Mouse (Mus musculus) olfactory bulb, adult 2 months (tissue): Measurements from ENCODE around the gene Adamts2. TPM values are rescaled to one million over a fixed set of nuclear protein-coding genes. Genes with fewer than 3 reads are reported as not detected.

Source experiments
- H3K27ac ChIP-seq: fragments of 200-500 bp; 2 replicates; pipeline ENCODE4 v1.5.1; 2012; ENCODE audit warnings: low read depth, low read length; ENCODE audit not compliant: insufficient read depth
- H3K4me1 ChIP-seq: fragments of 200-500 bp; 2 replicates; pipeline ENCODE4 v1.6.1; 2012; ENCODE audit warnings: low read length; ENCODE audit not compliant: control insufficient read depth, insufficient read depth
- H3K4me3 ChIP-seq: fragments of 200-500 bp; 2 replicates; pipeline ENCODE4 v1.5.1; 2012; ENCODE audit warnings: mild to moderate bottlenecking, low read depth, low read length, moderate library complexity; ENCODE audit not compliant: insufficient read depth
- CTCF ChIP-seq: fragments of 200-500 bp; IDR thresholded peaks from 2 replicates; pipeline ENCODE4 v1.5.1; 2012; ENCODE audit warnings: low read depth, mild to moderate bottlenecking, low read length, moderate library complexity; ENCODE audit not compliant: insufficient read depth
- POLR2A ChIP-seq: fragments of 200-500 bp; IDR thresholded peaks from 2 replicates; pipeline ENCODE4 v1.6.1; 2012; ENCODE audit warnings: mild to moderate bottlenecking, low read depth, low read length, moderate library complexity; ENCODE audit not compliant: insufficient read depth
- WGBS: fragments of 180-500 bp; shearing (Covaris S2); methylation state at CpG from one replicate; pipeline ENCODE4 v1.1.7; 2018; 5-methylcytosine and 5-hydroxymethylcytosine counted together
- polyA plus RNA-seq: library from polyadenylated mRNA; stranded (reverse); fragments of >200 nt; gene quantifications from 2 replicates; pipeline ENCODE4 v1.2.4, GENCODE M21; 2012; ENCODE audit warnings: low replicate concordance; ENCODE audit not compliant: missing spikeins, insufficient read depth, insufficient read length

Gene Adamts2
- polyA plus RNA-seq, 1 experiment: not detected

DNA sequence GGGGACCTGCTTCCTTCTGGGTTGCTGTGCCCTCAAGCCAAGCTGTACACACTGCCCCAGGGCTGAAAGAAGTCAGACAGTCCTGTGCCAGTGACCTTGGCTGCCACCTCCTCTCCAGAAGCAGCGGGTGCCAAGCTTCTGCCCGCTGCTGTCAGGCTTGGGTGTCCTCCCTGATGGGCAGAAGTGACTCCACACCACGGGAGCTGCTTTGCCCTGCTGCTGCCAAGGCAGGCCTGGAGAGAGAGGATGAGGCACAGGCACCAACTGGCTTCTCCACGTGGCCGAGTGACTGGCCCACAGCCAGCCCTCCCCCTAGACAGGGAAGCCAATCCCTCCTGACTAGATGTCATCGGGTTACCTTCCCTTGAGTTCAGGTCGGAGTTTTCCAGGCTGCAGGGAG is 71.0 kb downstream of the Adamts2 start:
- Histone ChIP-seq H3K4me3 (no peak overlapping the region), H3K27ac (no peak overlapping the region), H3K4me1 (peaks cover 4% of the 10 kb centered on the region; the same call in 1 of the 2 replicates)
- WGBS: 35% methylated on average over 7 of the region's 7 CpGs
- TF ChIP-seq CTCF (no peak), POLR2A (no peak)

DNA sequence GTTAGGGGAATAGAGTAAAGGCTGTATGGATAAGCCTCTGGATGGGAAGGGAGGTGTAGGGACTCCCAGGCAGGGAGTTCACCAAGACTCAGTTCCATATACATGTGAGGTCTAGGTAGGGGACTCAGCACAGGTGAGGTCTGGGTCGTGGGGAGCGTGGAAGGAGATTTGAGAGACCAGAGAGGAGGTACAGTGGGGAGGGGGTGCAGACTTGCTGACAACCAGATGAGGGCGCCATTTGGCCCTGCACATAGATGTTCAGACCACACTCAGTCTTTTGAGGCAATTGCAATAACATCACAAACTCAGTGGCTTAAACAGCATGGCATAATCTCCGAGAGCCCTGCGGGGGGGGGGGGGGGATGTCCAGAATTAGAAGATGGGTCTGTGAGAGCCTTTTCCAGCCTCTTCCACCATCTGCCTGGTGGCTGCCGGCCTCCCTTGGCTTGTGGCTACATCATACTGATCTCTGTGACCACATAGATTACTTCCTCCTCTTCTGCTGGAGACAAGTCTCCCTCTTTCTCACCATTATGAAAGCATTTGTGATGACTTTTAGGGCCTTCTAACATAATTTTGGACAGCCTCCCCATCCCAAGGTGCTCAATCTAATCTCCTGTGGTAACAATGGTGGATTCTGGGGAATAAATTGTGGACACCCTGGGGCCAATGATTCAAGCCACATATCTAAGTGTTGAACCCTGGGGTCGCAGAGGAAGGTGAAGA is 71.8 kb downstream of the Adamts2 start:
- WGBS: 69% methylated on average over 7 of the region's 7 CpGs
- TF ChIP-seq CTCF: no peak
- TF ChIP-seq POLR2A: no peak
- H3K4me3 ChIP-seq: no peak overlapping the region
- H3K27ac ChIP-seq: no peak overlapping the region
- peaks cover 4% of the 10 kb centered on the region; the same call in 1 of the 2 replicates for H3K4me1 ChIP-seq

DNA sequence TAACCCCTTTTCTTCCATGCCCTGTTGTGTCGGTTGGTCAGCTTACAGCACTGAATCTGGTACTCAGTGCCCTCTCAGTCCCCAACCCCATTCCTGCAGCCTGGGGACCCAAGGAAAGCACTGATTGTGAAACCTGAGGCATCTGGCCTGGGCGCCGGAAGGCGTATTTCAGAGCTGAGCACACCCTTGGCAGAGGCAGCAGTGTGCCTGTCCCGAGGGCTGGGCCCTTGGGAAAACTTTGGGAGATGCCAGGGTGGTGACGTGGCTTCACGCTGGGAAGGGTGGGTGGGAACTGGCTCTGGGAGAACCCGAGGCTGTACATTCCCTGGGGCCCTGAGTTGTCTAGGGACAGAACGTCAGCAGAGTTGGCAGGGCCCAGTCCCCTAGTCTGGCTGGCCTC is 72.5 kb downstream of the Adamts2 start:
- peaks cover 4% of the 10 kb centered on the region; the same call in 1 of the 2 replicates for H3K4me1 ChIP-seq
- no peak overlapping the region for H3K27ac ChIP-seq
- TF ChIP-seq CTCF: no peak
- TF ChIP-seq POLR2A: no peak
- WGBS: 58% methylated on average over 9 of the region's 9 CpGs
- H3K4me3 ChIP-seq: no peak overlapping the region

DNA sequence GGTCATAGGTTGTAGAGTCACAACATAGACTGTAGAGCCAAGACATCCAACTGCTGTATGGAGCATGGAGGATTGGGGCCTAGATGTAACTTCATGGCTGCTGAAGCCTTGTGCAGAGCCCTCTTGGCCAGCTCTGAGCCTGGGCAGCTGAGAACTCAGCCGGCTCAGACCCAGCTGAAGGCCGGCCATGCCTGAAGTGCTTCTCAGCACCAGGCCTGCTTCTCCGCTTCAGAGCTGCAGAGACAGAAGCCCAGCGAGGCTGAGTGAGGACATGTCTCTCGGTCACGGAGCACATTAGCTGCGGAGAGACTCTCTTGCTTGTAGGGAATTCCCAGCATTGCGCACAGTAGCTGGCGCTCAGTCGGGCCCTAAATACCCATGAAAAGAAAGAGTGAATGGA is 76.8 kb downstream of the Adamts2 start:
- WGBS: 86% methylated on average over 10 of the region's 10 CpGs
- Histone ChIP-seq H3K4me3 (no peak overlapping the region), H3K27ac (no peak overlapping the region), H3K4me1 (no peaks in the 10 kb centered on the region)
- no peak for TF ChIP-seq POLR2A
- TF ChIP-seq CTCF: no peak

DNA sequence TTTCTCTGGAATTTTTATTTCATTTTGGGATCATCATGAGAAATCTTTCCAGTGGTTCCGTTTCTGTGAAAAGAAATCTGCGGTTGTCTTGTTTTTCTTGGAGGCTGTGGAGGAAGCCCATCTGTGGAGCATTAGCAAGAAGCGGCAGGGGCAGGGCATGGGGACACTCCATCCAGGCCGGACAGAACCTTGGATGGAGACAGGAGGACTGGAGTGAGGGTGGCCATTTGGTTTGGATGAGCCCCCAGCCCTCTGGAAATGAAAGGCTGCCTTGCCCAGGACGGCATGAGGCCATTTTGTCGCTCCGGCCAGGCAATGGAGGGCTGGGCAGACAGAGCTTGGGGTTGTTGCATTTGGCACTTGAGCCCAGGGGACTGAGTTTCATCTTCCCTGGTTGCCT is 80.1 kb downstream of the Adamts2 start:
- no peak overlapping the region for H3K4me3 ChIP-seq
- no peak overlapping the region for H3K27ac ChIP-seq
- no peak for TF ChIP-seq CTCF
- TF ChIP-seq POLR2A: no peak
- 90% methylated on average over 7 of the region's 7 CpGs for WGBS
- H3K4me1 ChIP-seq: no peaks in the 10 kb centered on the region

DNA sequence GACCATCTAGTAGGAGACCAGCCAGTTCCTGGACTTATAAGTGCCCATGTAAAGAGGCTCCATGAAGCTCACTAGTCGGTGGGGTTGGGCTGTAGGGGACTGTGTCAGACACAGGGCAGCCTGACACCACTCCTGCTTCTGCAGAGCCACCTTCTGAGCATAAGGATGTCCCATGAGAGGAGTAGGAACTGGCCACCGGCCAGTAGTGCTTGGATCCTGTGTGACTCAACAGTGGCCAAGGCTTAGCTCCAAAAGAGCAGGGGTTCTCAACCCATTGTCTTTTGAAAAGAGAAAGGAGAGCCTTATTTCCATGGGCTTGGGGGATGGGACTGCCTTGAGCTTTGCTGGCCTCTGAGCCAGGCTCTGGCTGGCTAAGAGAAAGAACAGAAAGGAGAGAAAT is 81.9 kb downstream of the Adamts2 start:
- TF ChIP-seq CTCF: no peak
- TF ChIP-seq POLR2A: no peak
- WGBS: 66% methylated on average over 2 of the region's 2 CpGs
- Histone ChIP-seq H3K4me1 (no peaks in the 10 kb centered on the region), H3K4me3 (no peak overlapping the region), H3K27ac (no peak overlapping the region)

DNA sequence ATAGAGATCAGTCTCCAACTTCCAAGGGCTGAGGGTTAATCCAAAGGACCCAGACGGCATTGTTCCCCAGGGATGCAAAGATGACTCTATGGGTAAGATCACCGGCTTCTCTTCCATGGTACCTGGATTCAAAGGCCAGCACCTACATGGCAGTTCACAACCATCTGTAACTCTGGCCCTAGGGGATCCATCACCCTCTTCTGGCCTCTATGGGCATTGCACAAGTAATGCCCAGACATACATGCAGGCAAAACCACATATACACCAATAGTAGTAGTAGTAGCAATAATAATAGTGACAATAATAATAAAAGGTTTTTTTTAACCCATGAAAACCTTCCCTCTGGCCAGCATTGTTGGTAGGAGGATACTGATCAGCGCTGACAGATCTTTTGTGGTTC is 86.7 kb downstream of the Adamts2 start:
- Histone ChIP-seq H3K4me1 (no peaks in the 10 kb centered on the region), H3K27ac (no peak overlapping the region), H3K4me3 (no peak overlapping the region)
- 88% methylated on average over 3 of the region's 3 CpGs for WGBS
- TF ChIP-seq POLR2A (no peak), CTCF (no peak)

DNA sequence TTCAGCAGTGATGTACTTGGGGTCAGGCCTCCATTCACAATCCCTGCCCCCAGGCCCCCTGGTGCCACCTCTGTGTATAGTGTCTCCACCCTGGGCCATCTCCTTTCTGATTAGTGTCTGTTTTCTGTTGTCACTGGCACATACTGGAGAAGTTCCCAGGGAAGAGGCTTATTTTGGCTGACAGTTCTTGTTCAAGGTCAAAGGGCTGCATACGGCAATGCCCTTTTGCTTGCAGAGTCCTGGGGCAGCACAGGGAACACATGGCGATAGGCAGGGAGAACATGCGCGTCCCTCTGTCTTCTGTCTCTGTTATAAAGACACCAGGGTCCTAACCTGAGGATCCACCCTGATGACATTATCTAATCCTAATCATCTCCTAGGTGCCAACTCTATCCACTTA is 87.8 kb downstream of the Adamts2 start:
- Histone ChIP-seq H3K4me1 (no peaks in the 10 kb centered on the region), H3K4me3 (no peak overlapping the region), H3K27ac (no peak overlapping the region)
- WGBS: 92% methylated on average over 4 of the region's 4 CpGs
- TF ChIP-seq CTCF: no peak
- no peak for TF ChIP-seq POLR2A

DNA sequence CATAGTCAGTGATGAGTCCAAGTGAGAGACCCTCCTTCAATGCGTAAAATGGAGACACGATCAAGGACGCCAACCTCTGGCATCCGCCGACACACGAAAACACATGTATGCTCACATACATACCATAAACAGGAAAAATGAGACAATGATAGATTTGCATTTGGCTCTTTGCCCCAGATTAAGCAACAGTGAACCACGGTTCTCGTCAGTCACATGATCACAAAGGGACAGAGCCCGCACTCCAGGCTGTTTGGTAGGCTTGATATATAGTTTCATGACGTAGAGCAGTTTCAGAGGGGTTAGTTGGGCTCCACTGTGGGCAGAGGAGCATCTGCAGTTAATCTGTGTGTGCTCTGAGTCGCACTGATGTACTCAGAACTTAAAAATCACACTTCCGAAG is 98.1 kb downstream of the Adamts2 start:
- H3K27ac ChIP-seq: no peak overlapping the region
- no peak for TF ChIP-seq POLR2A
- no peak for TF ChIP-seq CTCF
- no peak overlapping the region for H3K4me3 ChIP-seq
- WGBS: 92% methylated on average over 12 of the region's 12 CpGs
- no peaks in the 10 kb centered on the region for H3K4me1 ChIP-seq

DNA sequence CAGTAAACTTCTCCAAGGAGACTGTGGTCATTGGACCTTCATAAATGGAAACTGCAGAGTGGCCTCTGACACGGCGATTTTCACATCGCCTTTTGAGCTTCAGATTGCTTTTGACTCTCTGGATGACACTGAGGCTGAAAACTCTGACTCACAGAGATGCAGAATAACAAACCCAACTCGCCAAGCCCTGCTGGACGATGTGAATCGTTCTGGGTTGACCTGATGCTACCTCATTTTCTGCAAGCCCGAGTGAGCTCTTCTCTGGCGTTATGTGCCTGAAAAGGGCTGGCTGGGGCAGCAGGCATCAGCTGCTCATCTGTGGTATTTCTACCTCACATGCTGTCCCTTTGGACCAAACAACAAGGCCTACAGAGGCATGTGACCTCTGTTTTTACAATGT is 98.6 kb downstream of the Adamts2 start:
- TF ChIP-seq POLR2A: no peak
- no peak overlapping the region for H3K4me3 ChIP-seq
- WGBS: 89% methylated on average over 8 of the region's 8 CpGs
- H3K27ac ChIP-seq: no peak overlapping the region
- H3K4me1 ChIP-seq: no peaks in the 10 kb centered on the region
